Mouse (Mus musculus) kidney, postnatal 0 days (tissue): ENCODE measurements around the gene Gm11116. TPM values are rescaled to one million over a fixed set of nuclear protein-coding genes. Genes with fewer than 3 reads are reported as not detected.
"Not testable (repeated sequence)": the region's sequence is repeated elsewhere in the genome, so short reads cannot be mapped to it uniquely, and the experiment has no call there.

Experiments used
- ATAC-seq: fragments of 200-750 bp; cut with Nextera tagmentation; replicated peaks from 2 replicates; pipeline ENCODE4 v1.8.0; 2017; ENCODE audit warnings: low read depth, moderate number of reproducible peaks, moderate TSS enrichment, moderate library complexity; ENCODE audit not compliant: low FRiP score
- DNase-seq: peaks from one replicate; pipeline ENCODE4 v3.0.0-alpha.2; 2016; ENCODE audit warnings: low spot score
- H3K27ac ChIP-seq: fragments of 300-500 bp; sonication (generic); 2 replicates; pipeline ENCODE4 v1.5.1; 2014; ENCODE audit warnings: mild to moderate bottlenecking
- H3K27me3 ChIP-seq: fragments of 300-500 bp; sonication (generic); 2 replicates; pipeline ENCODE4 v1.6.1; 2014; ENCODE audit warnings: low read length, mixed read lengths; ENCODE audit not compliant: insufficient read depth
- H3K36me3 ChIP-seq: fragments of 300-500 bp; sonication (generic); 2 replicates; pipeline ENCODE4 v1.6.1; 2014; ENCODE audit warnings: low read length, mixed read lengths; ENCODE audit not compliant: insufficient read depth
- H3K4me1 ChIP-seq: fragments of 300-500 bp; sonication (generic); replicated peaks from 2 replicates; pipeline ENCODE4 v1.6.1; 2014; ENCODE audit warnings: antibody characterized with exemption, low read length, mixed read lengths; ENCODE audit not compliant: insufficient read depth
- H3K4me2 ChIP-seq: fragments of 300-500 bp; sonication (generic); 2 replicates; pipeline ENCODE4 v1.6.1; 2014; ENCODE audit warnings: mild to moderate bottlenecking, low read length, moderate library complexity, mixed read lengths
- H3K4me3 ChIP-seq: fragments of 300-500 bp; sonication (generic); replicated peaks from 2 replicates; pipeline ENCODE4 v1.5.1; 2014; ENCODE audit warnings: low read depth, low read length
- H3K9ac ChIP-seq: fragments of 300-500 bp; sonication (generic); 2 replicates; pipeline ENCODE4 v1.6.1; 2014; ENCODE audit warnings: low read depth, low read length
- H3K9me3 ChIP-seq: fragments of 300-500 bp; sonication (generic); replicated peaks from 2 replicates; pipeline ENCODE4 v1.6.1; 2016; ENCODE audit warnings: low read length, inconsistent platforms, mixed read lengths
- CTCF ChIP-seq: IDR thresholded peaks from 2 replicates; pipeline ENCODE4 v1.5.1; 2016; ENCODE audit warnings: antibody characterized with exemption, low read depth, mild to moderate bottlenecking, moderate library complexity
- WGBS: fragments of 180-500 bp; shearing (Covaris S2); extraction: QIAGEN DNeasy Blood & Tissue Kit; methylation state at CpG from one replicate; pipeline ENCODE4 v1.1.7; 2014; 5-methylcytosine and 5-hydroxymethylcytosine counted together
- polyA plus RNA-seq: library from polyadenylated mRNA; unstranded; fragments of >200 nt; fragmentation: Nextera tagmentation; extraction: Ambion mirVana; gene quantifications from 2 replicates; pipeline ENCODE4 v1.2.1, GENCODE M21; 2015

Gm11116 gene
- polyA plus RNA-seq = not detected in 2 replicates

GRCm38 (mm10) chr5:88111430-88111829 lies at the start of gene Gm11116:
TSS of gene Gm11116 (minus strand) at chr5:88111530.
- no peaks in the 10 kb centered on the region for H3K36me3 ChIP-seq
- ATAC-seq = no peak
- H3K4me1 ChIP-seq = no peaks in the 10 kb centered on the region
- no peak within 1 kb of the TSS for H3K27ac ChIP-seq
- no peak within 1 kb of the TSS for H3K4me3 ChIP-seq
- no peak for DNase-seq
- 74% methylated on average over 1 of the region's 1 CpGs for WGBS
- H3K9me3 ChIP-seq = no peaks in the 10 kb centered on the region
- H3K9ac ChIP-seq = no peak within 1 kb of the TSS
- H3K27me3 ChIP-seq = no peaks in the 10 kb centered on the region
- TF ChIP-seq CTCF = no peak
- H3K4me2 ChIP-seq = no peak within 1 kb of the TSS

GRCm38 (mm10) chr5:88153999-88154398 lies 42.7 kb upstream of the Gm11116 start, which contains the start of gene Gm11115:
TSS of gene Gm11115 (minus strand) at chr5:88154099.
- DNase-seq = no peak
- H3K27ac ChIP-seq = no peak within 1 kb of the TSS
- no peak within 1 kb of the TSS for H3K4me2 ChIP-seq

DNA sequence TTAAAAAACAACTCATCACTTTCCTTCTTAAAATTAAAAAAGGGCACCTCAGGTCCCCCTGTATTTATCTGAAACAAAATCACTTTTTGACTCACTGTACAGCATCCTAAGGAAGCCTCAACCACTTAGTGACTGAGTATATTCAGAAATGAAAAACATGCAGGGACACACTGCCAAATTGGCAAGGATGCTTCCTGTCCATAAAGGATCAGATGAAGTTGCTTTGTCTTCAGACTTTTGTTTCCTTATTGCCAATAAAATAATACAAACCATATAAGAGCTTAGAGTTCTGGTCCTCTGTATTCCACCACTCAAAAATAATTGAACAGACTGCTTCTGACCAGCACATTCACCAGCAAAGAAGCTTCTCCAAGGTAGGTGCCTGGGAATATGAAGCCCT lies 25.1 kb downstream of the Gm11116 start, which contains the start of gene Smr2:
Gene Smr2 (plus strand): TSS at position 301 of the 400 bp plus-strand sequence.
- not testable (repeated sequence) for H3K4me3 ChIP-seq, H3K9ac ChIP-seq, H3K4me1 ChIP-seq, H3K9me3 ChIP-seq, H3K36me3 ChIP-seq, H3K4me2 ChIP-seq, ATAC-seq, DNase-seq, H3K27ac ChIP-seq, H3K27me3 ChIP-seq

More at GRCm38 (mm10) chr5:88153999-88154398, 42.7 kb upstream of the Gm11116 start, which contains the start of gene Gm11115:
- TF ChIP-seq CTCF = no peak
- H3K9me3 ChIP-seq = no peaks in the 10 kb centered on the region
- H3K27me3 ChIP-seq = no peaks in the 10 kb centered on the region
- no peaks in the 10 kb centered on the region for H3K4me1 ChIP-seq
- no peaks in the 10 kb centered on the region for H3K36me3 ChIP-seq
- no peak for ATAC-seq
- H3K9ac ChIP-seq = no peak within 1 kb of the TSS
- no peak within 1 kb of the TSS for H3K4me3 ChIP-seq

Other genes starting within 250 kb of the Gm11116 start
- gene Odam, start 226.5 kb downstream of the Gm11116 start, polyA plus RNA-seq = 0.13 TPM in 1 of 2 replicates, not detected in the other
- gene Csn3, start 186.0 kb downstream of the Gm11116 start, polyA plus RNA-seq = 0.18 TPM in 1 of 2 replicates, not detected in the other
- not detected in 2 replicates for gene 2310003L06Rik, start 142.1 kb downstream of the Gm11116 start, polyA plus RNA-seq
- gene Gm28434, start 142.0 kb downstream of the Gm11116 start, polyA plus RNA-seq = not detected in 2 replicates
- not detected in 2 replicates for gene Cabs1, start 132.1 kb downstream of the Gm11116 start, polyA plus RNA-seq
- not detected in 2 replicates for gene Smr3a, start 109.0 kb downstream of the Gm11116 start, polyA plus RNA-seq
- gene Smr2, start 25.0 kb downstream of the Gm11116 start, polyA plus RNA-seq = not detected in 2 replicates
- gene Gm11115, start 42.6 kb upstream of the Gm11116 start, polyA plus RNA-seq = not detected in 2 replicates
- gene Gm7714, start 157.4 kb upstream of the Gm11116 start, polyA plus RNA-seq = not detected in 2 replicates
- not detected in 2 replicates for gene Prol1, start 205.8 kb upstream of the Gm11116 start, polyA plus RNA-seq